Mouse (Mus musculus) kidney, embryonic 14.5 days (tissue): ENCODE data around the gene Abhd17a. TPM values are rescaled to one million over a fixed set of nuclear protein-coding genes. Genes with fewer than 3 reads are reported as not detected.

Source experiments
- ATAC-seq: fragments of 200-750 bp; cut with Nextera tagmentation; 2 replicates; pipeline ENCODE4 v1.8.0; 2017; ENCODE audit warnings: moderate number of reproducible peaks, mild to moderate bottlenecking, moderate TSS enrichment, moderate library complexity; ENCODE audit not compliant: low FRiP score, low TSS enrichment
- H3K27ac ChIP-seq: fragments of 300-500 bp; sonication (generic); 2 replicates; pipeline ENCODE4 v1.5.1; 2014; ENCODE audit warnings: low read depth, mild to moderate bottlenecking, low read length, moderate library complexity, mixed read lengths
- H3K27me3 ChIP-seq: fragments of 300-500 bp; sonication (generic); 2 replicates; pipeline ENCODE4 v1.6.1; 2014; ENCODE audit warnings: mild to moderate bottlenecking, low read length; ENCODE audit not compliant: control insufficient read depth, insufficient read depth
- H3K36me3 ChIP-seq: fragments of 300-500 bp; sonication (generic); 2 replicates; pipeline ENCODE4 v1.6.1; 2014; ENCODE audit warnings: low read length, mixed read lengths; ENCODE audit not compliant: control insufficient read depth, insufficient read depth
- H3K4me1 ChIP-seq: fragments of 300-500 bp; sonication (generic); 2 replicates; pipeline ENCODE4 v1.6.1; 2014; ENCODE audit warnings: low read length, mixed read lengths; ENCODE audit not compliant: control insufficient read depth, insufficient read depth
- H3K4me2 ChIP-seq: fragments of 300-500 bp; sonication (generic); replicated peaks from 2 replicates; pipeline ENCODE4 v1.6.1; 2014; ENCODE audit warnings: low read depth, mild to moderate bottlenecking, low read length
- H3K4me3 ChIP-seq: fragments of 300-500 bp; sonication (generic); 2 replicates; pipeline ENCODE4 v1.5.1; 2014; ENCODE audit warnings: mild to moderate bottlenecking, low read length
- H3K9ac ChIP-seq: fragments of 300-500 bp; sonication (generic); 2 replicates; pipeline ENCODE4 v1.6.1; 2014; ENCODE audit warnings: low read depth, mild to moderate bottlenecking, low read length, moderate library complexity
- H3K9me3 ChIP-seq: fragments of 300-500 bp; sonication (generic); 2 replicates; pipeline ENCODE4 v1.6.1; 2016; ENCODE audit warnings: low read length; ENCODE audit not compliant: control insufficient read depth
- WGBS: fragments of 180-500 bp; shearing (Covaris S2); extraction: QIAGEN DNeasy Blood & Tissue Kit; methylation state at CpG from one replicate; pipeline ENCODE4 v1.1.7; 2014; 5-methylcytosine and 5-hydroxymethylcytosine counted together
- polyA plus RNA-seq: library from polyadenylated mRNA; unstranded; fragments of >200 nt; fragmentation: Nextera tagmentation; extraction: Ambion mirVana; gene quantifications from 2 replicates; pipeline ENCODE4 v1.2.1, GENCODE M21; 2014

Gene Abhd17a
- polyA plus RNA-seq, 1 experiment from 2014 or later = 125 TPM

GRCm38 (mm10) chr10:80603364-80603763, 13.2 kb upstream of the Abhd17a start:
- no peaks in the 10 kb centered on the region for H3K27me3 ChIP-seq
- peaks cover 20% of the 10 kb centered on the region for H3K36me3 ChIP-seq
- H3K9me3 ChIP-seq = no peaks in the 10 kb centered on the region
- WGBS = 32% methylated on average over 7 of the region's 7 CpGs
- ATAC-seq = peak; percentile 7
- H3K9ac ChIP-seq = peak overlapping the region; percentile 66
- peak overlapping the region; percentile 20; the same call in 1 of the 2 replicates for H3K27ac ChIP-seq
- peak overlapping the region; percentile 50 for H3K4me3 ChIP-seq
- H3K4me2 ChIP-seq = peak overlapping the region; percentile 62
- peaks cover 11% of the 10 kb centered on the region for H3K4me1 ChIP-seq

GRCm38 (mm10) chr10:80602698-80603325, 12.7 kb upstream of the Abhd17a start, which contains the start of the genes Scamp4 and Adat3:
Scamp4 (plus strand) TSS chr10:80602872.
Adat3 (plus strand) TSS chr10:80602880.
- Histone ChIP-seq H3K4me1 (peaks cover 11% of the 10 kb centered on the region), H3K4me2 (peak within 1 kb of the TSS; percentile 62), H3K27me3 (no peaks in the 10 kb centered on the region), H3K27ac (peak within 1 kb of the TSS; percentile 48; the same call in 1 of the 2 replicates), H3K36me3 (peaks cover 14% of the 10 kb centered on the region), H3K9me3 (no peaks in the 10 kb centered on the region), H3K4me3 (peak within 1 kb of the TSS; percentile 50), H3K9ac (peak within 1 kb of the TSS; percentile 66)
- WGBS = under 1% methylated on average over 54 of the region's 54 CpGs
- peak; percentile 94 for ATAC-seq

- H3K9me3 ChIP-seq = no peaks in the 10 kb centered on the region
- H3K4me1 ChIP-seq = no peaks in the 10 kb centered on the region
- H3K4me2 ChIP-seq = no peak overlapping the region
- no peak for ATAC-seq
- no peaks in the 10 kb centered on the region for H3K27me3 ChIP-seq
- H3K27ac ChIP-seq = no peak overlapping the region
- WGBS = 32% methylated on average over 4 of the region's 4 CpGs
- no peak overlapping the region for H3K9ac ChIP-seq
- no peak overlapping the region for H3K4me3 ChIP-seq
- H3K36me3 ChIP-seq = no peaks in the 10 kb centered on the region
Measured at GRCm38 (mm10) chr10:80596318-80596717, 6.2 kb upstream of the Abhd17a start.

GRCm38 (mm10) chr10:80589127-80589878, 838 bp downstream of the Abhd17a start:
- Histone ChIP-seq H3K9me3 (no peaks in the 10 kb centered on the region), H3K4me1 (peaks cover 14% of the 10 kb centered on the region; the same call in 1 of the 2 replicates), H3K4me2 (peak overlapping the region; percentile 97), H3K4me3 (peak overlapping the region; percentile 97), H3K9ac (peak overlapping the region; percentile 94), H3K27me3 (no peaks in the 10 kb centered on the region), H3K36me3 (peaks cover 20% of the 10 kb centered on the region), H3K27ac (peak overlapping the region; percentile 24)
- ATAC-seq = no peak; the same call in 1 of the 2 replicates
- 16% methylated on average over 12 of the region's 12 CpGs for WGBS

- peak overlapping the region; percentile 51; the same call in 1 of the 2 replicates for H3K27ac ChIP-seq
- 44% methylated on average over 4 of the region's 4 CpGs for WGBS
- no peak for ATAC-seq
- no peak overlapping the region for H3K4me3 ChIP-seq
- peaks cover 32% of the 10 kb centered on the region for H3K36me3 ChIP-seq
- no peaks in the 10 kb centered on the region for H3K9me3 ChIP-seq
- H3K4me1 ChIP-seq = peaks cover 14% of the 10 kb centered on the region; the same call in 1 of the 2 replicates
- H3K27me3 ChIP-seq = no peaks in the 10 kb centered on the region
- H3K4me2 ChIP-seq = no peak overlapping the region
- peak overlapping the region; percentile 37; the same call in 1 of the 2 replicates for H3K9ac ChIP-seq
Measured at GRCm38 (mm10) chr10:80587305-80587657, 2.9 kb downstream of the Abhd17a start.

GRCm38 (mm10) chr10:80586407-80587304, 3.5 kb downstream of the Abhd17a start:
- peak overlapping the region; percentile 21; the same call in 1 of the 2 replicates for H3K4me2 ChIP-seq
- no peaks in the 10 kb centered on the region for H3K27me3 ChIP-seq
- H3K9me3 ChIP-seq = no peaks in the 10 kb centered on the region
- H3K9ac ChIP-seq = peak overlapping the region; percentile 37; the same call in 1 of the 2 replicates
- peak overlapping the region; percentile 51; the same call in 1 of the 2 replicates for H3K27ac ChIP-seq
- no peak for ATAC-seq
- H3K4me3 ChIP-seq = peak overlapping the region; percentile 1; the same call in 1 of the 2 replicates
- peaks cover 35% of the 10 kb centered on the region for H3K36me3 ChIP-seq
- H3K4me1 ChIP-seq = peaks cover 14% of the 10 kb centered on the region; the same call in 1 of the 2 replicates
- 95% methylated on average over 50 of the region's 51 CpGs for WGBS

GRCm38 (mm10) chr10:80585581-80585980, 4.6 kb downstream of the Abhd17a start:
- Histone ChIP-seq H3K27ac (no peak overlapping the region), H3K36me3 (peaks cover 35% of the 10 kb centered on the region), H3K9ac (no peak overlapping the region), H3K4me3 (peak overlapping the region; percentile 3; the same call in 1 of the 2 replicates), H3K4me2 (peak overlapping the region; percentile 21; the same call in 1 of the 2 replicates), H3K4me1 (peaks cover 14% of the 10 kb centered on the region; the same call in 1 of the 2 replicates), H3K27me3 (no peaks in the 10 kb centered on the region), H3K9me3 (no peaks in the 10 kb centered on the region)
- 86% methylated on average over 8 of the region's 8 CpGs for WGBS
- no peak for ATAC-seq
